Mouse (Mus musculus) kidney, adult 11 months (tissue): ENCODE results near the gene Setd5.
A peak's percentile ranks its signal among the peaks of the same experiment; 100 is the strongest.

Experiments
- DNase-seq: peaks from one replicate; pipeline ENCODE4 v3.0.0; 2022

The Setd5 gene

DNA sequence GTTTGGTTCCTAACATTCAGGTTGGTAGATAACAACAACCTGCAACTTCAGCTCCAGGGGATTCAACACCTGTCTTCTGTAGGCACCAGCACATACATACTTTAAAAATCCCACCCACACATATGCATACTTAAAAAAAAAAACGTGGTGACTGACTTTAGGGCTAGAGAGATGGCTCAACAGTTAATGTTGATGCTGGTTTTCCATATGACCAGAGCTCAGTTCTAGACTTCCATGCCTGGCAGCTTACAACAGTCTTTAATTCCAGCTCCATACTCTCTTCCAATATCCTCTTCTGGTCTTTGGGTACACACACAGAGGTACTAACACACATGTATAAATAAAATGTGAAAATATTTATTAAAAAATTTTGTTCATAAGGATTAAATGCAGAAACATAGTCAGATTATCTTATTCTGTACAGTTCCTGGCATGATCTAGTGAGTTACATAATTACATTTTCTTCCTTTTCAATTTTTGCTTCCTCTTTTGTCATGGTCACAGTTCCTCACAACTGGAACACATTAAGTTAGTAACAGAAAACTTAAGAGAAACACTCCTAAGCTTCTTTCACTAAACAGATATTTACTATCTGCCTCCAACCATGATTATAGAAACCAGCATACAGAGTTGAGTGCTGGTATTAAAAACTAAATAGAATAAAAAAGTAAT, 16.1 kb upstream of the Setd5 start:
- DNase-seq, result no peak

DNA sequence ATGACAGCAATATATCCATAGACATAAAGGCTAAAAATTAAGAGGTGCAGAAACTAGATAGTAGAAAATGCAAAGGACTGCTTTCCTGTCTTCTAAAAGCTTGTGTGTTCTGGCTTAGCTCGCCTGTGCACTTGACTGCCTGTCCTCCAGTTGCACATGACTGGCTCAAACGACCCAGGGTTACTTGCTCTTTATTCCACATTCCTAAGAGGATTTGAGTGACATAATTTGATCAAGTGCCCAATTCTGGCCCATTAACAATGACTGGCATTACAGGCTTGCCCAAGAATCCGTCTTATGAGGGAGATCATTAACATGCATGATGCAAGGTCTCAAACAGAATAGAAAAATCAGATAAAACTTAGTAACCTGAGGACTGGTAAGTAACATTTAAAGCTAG, 14.9 kb upstream of the Setd5 start:
- DNase-seq, result peak; percentile 82

DNA sequence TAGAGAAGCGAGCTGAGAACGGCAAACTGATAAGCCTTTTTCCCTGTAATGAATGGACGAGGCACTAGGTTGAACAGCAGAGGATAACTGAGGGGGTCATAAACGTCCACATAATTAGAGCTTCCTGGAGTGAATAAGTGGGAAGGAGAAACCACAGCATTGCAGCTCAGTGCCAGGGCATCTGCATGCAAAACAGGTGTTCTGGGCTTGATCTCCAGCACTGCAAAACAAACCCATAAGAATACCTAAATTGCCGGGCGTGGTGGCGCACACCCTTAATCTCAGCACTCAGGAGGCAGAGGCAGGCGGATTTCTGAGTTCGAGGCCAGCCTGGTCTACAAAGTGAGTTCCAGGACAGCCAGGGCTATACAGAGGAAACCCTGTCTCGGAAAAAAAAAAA, 13.8 kb upstream of the Setd5 start:
- DNase-seq, result no peak

- DNase-seq, result peak; percentile 10
Measured at GRCm38 (mm10) chr6:113065186-113065585, 12.0 kb upstream of the Setd5 start.

- no peak for DNase-seq
Measured at GRCm38 (mm10) chr6:113069154-113069553, 8.0 kb upstream of the Setd5 start.

- no peak for DNase-seq
Measured at GRCm38 (mm10) chr6:113075261-113075660, 1.9 kb upstream of the Setd5 start.

DNA sequence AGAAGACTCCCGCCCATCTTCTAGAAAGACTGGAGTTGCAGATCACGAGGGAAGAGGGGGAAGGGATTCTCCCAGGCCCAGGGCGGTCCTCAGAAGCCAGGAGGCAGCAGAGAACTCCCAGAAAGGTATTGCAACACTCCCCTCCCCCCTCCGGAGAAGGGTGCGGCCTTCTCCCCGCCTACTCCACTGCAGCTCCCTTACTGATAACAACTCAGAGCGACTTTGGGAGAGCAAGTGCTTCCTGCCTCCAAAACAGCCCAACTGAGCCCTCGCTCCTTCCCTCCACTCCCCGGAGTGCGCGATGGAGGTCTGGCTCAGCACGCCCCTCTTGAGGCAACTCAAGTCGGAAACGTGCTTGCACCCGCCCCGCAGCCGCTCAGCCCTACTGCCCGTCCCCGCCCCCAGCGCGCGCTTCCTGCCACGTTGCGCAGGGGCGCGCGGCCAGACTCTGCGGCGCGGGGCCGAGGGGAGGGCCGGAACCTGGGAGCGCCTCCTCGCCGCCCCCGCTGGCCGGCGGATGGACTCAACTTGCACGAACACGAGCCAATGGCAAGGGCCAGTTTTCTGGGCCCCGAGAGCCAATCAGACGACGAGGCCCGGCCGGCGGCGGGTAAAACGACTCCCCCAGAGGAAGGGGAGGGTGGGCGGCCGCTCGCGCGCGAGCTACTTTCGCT, 1.0 kb upstream of the Setd5 start:
- peak; percentile 96 for DNase-seq

GRCm38 (mm10) chr6:113077569-113078030, 435 bp downstream of the Setd5 start:
- DNase-seq, result no peak

GRCm38 (mm10) chr6:113078031-113078721, 1.0 kb downstream of the Setd5 start:
- DNase-seq, result no peak

GRCm38 (mm10) chr6:113079492-113079891, 2.3 kb downstream of the Setd5 start:
- no peak for DNase-seq

DNA sequence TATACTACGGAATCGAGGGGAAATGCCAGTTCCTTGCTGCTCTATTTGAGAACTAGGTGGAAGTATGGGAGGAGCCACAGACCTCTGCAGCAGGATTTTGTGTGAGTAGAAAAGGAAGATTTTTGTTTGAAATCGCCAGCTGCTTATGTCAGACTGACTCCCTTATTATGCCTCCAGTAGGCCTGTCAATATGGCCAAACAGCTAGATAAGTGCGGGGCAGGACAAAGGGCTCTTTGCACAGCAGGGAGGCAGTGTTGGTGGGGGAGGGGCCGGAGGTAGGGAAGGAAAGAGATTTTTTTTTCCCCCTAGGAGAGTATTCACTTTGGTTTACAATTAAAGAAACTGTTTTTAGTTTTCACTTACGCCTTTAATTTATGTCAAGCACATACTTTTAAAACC, 5.1 kb downstream of the Setd5 start:
- DNase-seq, result no peak

- no peak for DNase-seq
Measured at GRCm38 (mm10) chr6:113084590-113084989, 7.4 kb downstream of the Setd5 start.

GRCm38 (mm10) chr6:113093206-113093605, 16.0 kb downstream of the Setd5 start:
- no peak for DNase-seq

GRCm38 (mm10) chr6:113095547-113095946, 18.4 kb downstream of the Setd5 start:
- DNase-seq, result no peak

DNA sequence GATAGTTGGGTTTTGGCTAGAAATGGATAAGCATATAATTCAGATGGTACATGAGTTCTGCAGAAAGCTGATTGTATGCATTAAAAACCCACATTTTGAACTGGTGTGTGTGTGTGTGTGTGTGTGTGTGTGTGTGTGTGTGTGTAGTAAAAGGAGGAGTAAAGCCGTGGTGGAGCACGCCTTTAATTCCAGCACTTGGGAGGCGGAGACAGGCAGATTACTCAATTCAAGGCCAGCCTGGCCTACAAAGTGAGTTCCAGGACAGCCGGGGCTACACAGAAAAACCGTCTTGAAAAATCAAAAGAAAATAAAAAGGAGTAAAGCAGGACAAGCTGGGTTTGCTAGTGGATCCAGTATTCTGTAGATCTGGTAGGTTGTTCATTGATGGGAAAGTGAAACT, 20.5 kb downstream of the Setd5 start:
- no peak for DNase-seq

DNA sequence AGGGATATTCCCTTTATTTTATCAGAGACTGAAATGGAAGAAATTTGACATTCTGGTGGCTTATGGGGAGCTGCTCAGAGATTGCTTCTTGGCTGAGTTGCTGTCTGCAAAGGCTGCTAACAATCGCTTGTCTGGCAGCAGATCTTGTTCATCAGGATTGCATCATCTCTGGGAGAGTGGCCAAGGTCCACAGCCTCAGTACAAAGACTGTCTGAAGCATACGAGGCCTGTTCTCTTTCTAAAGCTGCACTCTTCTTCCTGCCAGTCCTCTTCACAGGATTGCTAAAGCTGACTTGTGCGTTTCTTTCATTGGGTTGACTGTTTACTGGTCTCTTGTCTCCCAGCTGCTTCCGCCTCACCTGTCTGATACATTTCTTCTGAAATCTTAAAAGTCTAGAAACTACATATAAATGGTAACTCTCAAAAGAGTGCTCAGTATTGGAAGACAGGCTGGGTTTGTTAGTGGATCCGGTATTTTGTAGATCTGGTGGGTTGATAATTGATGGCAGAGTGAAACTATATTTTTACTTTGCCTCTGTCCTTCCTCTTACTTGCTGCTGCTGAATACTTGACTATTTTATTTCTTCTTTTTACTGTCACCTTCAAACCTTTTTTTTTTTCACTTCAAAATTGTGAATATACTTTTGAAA, 22.6 kb downstream of the Setd5 start:
- peak; percentile 87 for DNase-seq

DNA sequence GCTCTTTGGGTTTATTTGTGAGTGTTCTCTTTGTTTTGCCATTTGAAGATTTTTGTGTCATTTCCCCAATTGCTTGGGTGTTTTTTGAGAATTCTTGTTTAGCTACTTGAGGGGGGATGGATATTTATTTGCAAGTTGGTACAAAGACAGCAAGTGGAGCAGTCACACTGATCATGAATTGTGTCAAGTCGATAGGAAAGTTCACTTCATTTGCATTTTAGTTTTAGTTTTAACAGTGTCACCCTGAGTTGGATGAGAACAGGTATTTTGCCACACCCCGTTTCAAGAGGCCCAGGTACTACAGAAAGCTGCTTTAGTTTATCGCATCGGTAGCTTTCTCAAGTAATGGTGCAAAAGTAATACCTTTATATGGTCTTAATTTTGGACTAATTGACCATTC, 25.4 kb downstream of the Setd5 start:
- no peak for DNase-seq

GRCm38 (mm10) chr6:113103765-113104164, 26.6 kb downstream of the Setd5 start:
- DNase-seq, result peak; percentile 46

DNA sequence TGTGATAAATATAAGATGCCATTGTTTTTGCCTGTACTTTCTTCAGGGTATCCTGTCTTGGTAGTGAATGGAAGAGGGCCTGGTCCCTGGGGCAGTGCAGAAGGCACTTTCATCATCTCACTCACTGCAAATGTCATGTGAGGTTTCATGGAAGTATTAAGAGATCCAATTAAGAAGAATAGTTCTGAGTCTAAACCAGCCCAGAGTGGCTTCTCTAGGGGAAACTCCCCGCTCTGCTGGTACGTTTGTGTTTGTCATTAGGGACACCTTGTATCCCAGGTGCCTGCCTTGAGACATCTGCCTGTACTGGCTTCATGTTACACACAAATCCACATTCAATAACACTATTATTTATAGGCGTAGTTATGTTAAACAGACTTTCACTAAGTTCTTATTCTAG, 32.2 kb downstream of the Setd5 start:
- no peak for DNase-seq

GRCm38 (mm10) chr6:113109956-113110355, 32.8 kb downstream of the Setd5 start:
- no peak for DNase-seq

DNA sequence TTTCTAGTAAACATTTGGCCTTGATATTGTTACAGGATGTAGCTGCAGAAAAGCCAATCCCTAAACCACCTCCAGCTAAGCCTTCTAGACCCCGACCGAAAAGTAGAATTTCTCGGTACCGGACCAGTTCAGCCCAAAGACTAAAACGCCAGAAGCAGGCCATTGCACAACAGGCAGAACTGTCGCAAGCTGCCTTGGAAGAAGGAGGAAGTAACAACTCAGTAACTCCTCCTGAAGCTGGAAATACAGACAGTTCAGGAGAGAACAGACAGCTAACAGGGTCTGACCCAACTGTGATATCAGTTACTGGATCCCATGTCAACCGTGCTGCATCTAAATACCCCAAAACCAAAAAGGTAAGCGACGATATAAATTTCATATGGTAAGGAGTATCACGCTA, 43.6 kb downstream of the Setd5 start:
- no peak for DNase-seq

GRCm38 (mm10) chr6:113133360-113133759, 56.2 kb downstream of the Setd5 start:
- DNase-seq, result no peak

GRCm38 (mm10) chr6:113141389-113142094, 64.4 kb downstream of the Setd5 start:
- DNase-seq, result peak; percentile 50
